Mouse (Mus musculus) R1 (cell line): ENCODE measurements around the gene Hmox2.

Source experiments
- DNase-seq: peaks from one replicate; pipeline ENCODE4 v3.0.0-alpha.2; 2018; ENCODE audit warnings: low read depth, low spot score

Gene Hmox2

DNA sequence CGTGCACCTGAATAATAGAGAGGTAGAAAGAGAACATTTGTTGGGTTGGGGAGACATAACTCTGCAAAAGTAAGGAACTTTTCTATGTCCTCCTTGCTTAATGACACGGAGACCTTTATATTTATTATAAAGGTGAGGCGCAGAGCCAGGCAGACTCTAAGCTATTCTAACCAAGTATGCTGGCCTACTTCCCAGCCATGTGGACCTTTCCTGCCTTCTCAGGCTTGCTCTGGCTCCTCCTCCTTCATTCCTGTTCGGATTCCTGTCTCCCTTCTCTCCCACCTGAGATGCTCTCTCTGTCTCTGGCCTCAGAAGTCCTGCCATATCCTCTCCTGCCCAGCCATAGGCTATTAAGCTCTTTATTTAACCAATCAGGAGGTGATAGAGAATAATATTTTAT is 895 bp upstream of the Hmox2 start:
- no peak for DNase-seq

DNA sequence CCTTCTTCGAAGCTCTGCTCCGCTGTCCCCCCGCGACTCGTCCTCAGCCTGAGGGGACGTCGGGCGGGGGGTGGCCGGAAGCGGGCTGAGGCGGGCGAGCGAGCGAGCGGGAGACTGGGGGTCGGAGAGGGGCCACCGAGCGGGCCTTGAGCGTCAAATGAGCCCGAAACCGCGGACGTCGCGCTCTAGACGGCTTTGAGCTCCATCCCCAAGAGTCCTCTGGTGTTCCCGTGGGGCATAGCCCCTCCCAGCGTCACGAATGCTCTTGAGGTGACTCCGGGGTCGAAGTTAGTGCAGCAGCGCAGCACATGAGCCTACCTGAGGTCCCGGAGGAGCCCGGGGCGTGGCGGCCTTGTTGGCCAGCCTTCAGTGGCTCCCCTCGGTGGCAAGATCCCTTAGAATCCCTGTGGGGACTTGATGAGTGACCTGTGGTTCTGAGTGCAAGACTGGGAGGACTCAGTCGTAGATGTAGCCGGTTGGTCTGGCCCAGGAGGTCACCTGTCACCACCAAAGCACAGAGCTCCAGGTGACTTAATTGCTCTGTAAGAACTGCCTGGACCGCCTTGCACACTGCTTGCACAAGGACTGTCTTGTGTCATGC is 467 bp downstream of the Hmox2 start:
- DNase-seq, result peak; percentile 58

DNA sequence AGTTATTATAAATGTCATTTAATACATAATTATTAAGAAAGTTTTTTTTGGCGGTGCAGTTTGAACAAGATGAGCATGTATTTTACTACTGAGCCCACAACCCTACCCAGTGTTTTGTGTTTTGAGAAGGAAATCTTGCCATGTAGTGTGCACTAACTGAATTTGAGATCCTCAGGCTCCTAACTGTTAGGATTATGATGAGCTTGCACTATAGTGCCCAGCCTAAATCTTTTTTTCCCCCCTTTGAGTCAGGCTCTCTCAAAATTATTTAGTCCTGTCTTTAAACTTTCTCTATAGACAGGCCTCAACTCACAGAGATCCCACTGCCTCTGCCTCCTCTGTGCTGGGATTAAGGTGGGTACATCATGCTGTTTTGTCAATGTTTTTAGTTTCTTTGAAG is 1.4 kb downstream of the Hmox2 start:
- DNase-seq, result no peak

DNA sequence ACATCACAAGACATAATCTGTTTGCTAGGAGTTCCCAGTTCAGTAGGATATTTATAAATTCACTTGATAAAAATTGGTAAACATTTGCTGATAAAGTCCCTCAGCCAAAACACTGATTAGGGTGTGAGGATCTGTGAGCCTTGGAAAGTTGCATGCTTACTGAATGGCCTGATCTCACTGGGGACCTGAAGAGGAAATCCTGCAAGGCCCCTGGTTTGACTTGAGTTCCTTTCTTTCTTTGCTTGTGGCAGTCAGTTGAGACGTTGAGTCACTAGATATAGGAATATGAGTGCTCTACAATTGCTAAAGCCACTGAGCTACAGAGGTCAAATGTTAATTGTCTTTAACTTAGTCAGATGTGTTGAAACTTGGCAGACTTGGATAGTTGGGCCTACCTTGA is 1.8 kb downstream of the Hmox2 start:
- no peak for DNase-seq

DNA sequence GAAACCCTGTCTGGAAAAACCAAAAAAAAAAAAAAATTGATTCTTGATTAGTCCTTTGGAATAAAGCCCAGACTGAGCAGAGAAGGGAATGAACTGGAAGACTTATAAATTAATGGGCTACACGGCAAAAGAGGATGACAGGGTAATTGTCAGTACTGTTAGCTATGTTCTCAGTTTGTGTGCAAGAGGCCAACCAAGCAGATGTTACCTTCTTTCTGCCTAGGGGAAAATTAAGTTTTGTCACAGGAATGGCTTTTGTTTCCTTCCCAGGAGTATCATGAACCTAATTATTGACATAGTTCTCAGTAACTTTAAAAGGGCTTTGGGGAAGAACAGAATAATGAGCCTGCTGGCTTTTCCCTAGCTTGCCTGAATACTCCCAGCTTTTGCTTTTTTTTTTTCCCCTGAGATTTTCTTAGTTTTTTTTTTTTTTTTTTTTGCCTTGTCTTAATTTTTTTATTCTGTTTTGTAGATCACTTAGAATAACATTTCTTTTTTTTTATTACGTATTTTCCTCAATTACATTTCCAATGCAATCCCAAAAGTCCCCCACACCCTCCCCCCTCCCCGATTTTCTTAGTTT is 4.7 kb downstream of the Hmox2 start:
- no peak for DNase-seq

DNA sequence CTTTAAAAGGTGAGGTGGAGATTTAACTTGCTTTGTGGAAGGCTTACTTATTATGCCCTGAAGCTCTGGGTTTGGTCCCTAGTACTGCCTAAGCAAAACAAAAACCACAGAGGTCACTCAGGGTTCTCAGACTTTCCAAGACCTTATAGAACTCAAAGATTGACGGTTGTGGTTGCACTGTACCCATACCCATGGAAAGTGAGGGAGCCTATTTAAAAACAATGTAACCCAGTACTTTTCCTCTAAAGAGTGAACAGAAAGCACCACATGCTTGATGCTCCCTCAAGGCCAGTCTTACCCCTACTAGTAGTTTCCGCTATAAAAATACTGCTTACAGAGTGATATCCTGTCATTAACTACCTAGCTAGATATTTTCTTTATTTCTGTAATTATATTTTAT is 10.1 kb downstream of the Hmox2 start:
- no peak for DNase-seq

DNA sequence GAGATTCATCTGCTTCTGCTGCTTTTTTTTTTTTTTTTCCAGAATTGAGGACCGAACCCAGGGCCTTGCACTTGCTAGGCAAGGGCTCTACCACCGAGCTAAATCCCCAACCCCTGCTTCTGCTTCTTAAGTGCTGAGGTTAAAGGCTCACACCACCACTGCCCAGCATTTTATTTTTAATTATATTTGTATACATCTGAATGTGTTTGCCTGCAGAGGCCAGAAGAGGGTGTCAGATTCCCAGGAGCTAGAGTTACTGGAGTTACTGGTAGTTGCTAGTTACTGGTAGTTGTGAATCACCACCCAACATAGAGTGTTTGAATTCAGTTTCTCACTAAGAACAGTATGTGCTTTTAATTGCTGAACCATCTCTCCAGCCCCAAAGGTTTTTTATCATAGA is 13.8 kb downstream of the Hmox2 start:
- no peak for DNase-seq

DNA sequence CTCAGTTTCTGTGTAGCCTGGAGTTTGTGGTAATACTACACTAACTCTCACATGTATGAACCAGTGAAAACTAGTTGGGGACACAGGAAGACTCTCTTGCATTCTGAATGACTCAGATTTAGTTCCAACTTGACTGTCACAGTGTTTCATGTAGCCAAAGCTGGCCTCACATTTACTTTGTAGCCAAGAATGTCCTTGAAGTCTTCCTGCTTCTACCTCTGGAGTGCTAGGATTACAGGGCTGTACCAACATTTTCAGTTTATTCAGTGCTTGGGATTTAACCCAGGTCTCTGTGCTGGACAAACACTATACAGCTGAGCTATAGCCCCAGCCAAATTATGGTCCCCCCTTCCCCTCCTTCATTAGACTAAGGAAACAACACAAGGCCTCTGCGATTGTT is 16.0 kb downstream of the Hmox2 start:
- no peak for DNase-seq

DNA sequence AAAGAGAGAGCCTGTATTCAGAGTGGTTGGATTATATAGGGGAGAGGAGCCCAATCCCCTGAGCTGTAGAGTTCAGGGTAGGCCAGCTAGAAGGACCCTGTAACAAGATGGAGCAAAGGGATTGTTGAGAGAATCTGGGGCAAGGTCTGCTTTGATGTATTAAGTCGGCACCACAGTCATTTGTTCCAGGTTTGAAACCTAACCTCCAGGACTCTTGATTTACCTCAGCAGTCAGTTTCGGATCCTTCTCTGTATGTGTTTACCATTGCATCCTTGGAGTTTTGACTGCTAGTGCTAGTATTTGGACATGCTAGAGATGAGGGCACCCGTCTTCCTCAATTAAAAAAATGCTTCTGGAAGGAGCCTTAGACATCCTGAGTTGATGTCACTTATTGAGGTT is 26.0 kb downstream of the Hmox2 start:
- DNase-seq, result no peak

DNA sequence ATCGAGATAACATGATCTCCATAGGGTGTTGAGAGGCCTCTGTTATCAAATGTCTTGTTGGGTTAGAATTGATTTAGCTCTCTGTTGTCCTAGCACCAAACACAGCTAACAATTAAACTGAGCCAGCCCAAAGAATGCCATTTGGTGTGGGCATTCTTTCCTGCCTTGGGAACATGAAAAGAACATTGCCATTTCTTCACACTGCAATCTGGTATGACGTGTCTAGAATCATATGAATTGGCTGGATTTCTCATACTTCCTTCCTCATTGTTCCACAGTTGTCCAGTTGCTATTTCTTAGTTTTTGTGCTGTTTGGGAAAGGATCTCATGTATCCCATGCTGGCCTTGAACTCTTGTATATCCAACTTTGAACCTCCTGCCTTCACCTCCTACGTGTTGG is 27.9 kb downstream of the Hmox2 start:
- no peak for DNase-seq

DNA sequence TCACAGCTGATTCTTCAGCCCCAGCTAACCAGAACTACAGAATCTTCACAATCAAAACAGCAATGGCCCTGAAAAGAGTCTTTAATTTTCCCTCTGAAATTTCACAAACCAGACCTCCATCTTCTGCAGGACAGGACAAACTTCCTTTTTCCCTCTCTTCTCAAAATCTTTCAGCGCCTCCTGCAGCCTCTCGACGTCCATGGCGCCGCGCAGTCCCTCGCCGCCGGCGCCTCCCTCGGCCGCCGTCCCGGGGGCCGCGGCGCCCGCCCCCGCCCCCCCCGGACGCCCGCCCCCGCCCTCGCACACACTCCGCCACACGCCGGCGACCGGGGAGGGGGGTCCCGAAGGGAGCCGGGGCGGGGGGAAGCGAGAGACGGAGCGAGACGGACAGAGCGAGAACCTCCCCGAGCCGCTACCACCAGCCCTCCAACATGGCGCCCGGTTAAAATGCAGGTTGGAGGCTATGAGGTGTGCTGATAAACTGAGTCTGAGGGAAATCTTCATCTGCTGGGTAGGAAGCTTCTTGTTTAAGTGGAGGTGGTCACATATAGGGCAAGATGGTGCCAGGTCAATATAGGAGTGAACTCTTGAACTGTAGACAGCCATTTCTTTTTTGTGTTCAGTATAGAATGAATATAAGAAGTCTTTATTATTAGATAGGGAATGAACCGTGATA is 30.6 kb downstream of the Hmox2 start:
- peak; percentile 45 for DNase-seq

DNA sequence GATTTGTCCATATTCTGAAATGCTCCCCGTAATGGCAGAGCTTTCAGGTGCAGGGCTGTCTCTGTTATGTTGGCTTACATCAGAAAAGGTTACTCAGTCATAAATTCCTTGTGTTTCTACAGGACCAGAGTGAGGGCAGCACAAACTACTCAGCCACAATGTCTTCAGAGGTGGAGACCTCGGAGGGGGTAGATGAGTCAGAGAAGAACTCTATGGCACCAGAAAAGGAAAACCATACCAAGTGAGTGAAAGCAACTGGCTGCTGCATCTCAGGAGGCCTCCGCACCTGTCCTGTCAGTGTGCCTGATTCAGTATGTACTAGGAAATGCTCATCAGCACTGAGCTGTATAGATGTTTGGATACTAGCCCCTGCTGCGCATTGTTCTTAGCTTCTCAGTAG is 36.3 kb downstream of the Hmox2 start:
- DNase-seq, result no peak

DNA sequence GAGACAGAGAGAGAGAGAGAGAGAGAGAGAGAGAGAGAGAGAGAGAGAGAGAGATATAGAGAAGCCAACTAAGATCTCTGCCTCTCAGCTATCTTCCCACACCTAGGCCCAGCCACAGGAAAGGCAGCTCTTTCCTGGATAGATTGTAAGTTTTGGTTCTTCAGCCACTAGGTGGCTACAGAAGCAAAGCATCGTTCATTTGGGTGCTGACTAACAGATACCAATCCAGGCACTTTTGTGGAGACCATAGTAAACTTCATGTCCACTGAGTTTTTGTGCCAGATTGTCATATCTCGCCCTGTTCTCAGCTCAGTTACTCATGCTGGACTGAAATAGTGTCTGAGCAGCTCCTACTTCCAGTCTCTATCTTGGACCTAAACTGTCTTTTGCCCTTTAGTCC is 37.1 kb downstream of the Hmox2 start:
- DNase-seq, result peak; percentile 67

DNA sequence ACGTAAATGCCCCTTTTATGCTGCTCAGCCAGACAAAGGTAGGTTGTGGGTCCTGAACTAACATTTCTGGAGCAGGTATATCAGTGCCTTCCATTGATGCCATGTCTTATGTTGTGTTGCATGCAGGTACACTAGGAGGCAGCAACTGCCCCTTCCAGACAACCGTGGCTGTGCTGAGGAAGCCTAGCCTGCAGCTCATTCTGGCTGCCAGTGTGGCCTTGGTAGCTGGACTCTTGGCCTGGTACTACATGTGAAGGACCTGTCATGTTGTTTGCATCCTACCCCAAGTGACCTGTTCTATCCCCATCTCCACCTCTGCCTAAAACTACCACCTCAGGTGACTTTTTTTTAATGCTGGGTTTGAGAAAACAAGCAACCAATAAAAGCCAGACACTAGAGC is 39.7 kb downstream of the Hmox2 start:
- DNase-seq, result no peak

DNA sequence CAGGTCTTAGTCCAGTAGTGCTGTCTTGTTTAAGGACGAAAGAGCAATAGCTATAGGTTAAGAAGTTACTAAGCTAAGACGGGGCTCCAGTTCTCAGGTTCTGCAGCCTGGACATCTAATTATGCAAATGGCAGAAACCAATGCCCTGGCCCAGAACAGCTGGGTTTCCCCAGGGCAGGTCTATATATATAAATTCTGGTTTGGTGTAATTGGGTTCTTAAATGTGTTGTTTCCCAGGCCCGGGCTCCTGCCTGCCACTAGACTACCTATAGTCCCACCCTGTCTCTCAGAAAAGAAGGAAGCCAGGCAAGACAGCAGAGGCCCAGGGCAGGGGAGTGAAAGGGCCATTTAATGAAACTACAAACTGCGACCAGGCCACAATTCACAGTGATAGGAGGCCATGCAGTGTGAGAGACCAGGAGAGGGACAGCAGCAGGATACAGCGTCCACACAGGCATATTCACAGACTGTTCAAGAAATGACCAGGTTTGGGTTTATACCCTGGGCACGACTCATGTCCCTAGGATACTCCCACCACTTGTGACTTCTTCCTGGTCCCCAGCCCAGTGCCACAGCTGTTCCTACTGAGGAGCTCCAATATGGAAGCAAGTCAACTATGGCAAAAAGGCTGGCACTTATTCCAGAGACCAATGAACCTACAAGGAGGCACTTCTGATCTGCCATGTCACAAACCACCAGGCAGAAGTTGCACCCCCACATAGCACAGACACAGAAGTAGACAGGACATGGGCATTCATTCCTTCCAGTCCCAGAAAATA is 41.0 kb downstream of the Hmox2 start:
- DNase-seq, result no peak

DNA sequence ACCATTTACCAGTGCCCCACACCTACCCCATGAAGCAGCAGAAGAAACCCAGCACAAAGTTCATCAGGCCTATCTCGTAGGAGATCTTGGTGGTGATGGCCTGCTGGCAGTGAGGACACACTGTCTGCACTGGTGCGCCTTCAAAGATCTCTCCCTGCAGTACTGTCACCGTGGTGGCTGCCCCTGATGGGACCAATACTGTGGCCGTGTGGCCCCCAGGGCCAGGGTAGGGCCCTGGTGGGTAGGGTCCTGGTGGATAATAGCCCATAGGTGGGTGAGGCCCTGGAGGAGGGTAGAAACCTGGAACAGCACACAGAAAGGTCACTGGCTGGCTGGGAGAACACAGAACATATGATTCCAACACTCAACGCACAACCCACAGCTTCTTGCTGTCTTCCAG is 42.6 kb downstream of the Hmox2 start:
- DNase-seq, result no peak

DNA sequence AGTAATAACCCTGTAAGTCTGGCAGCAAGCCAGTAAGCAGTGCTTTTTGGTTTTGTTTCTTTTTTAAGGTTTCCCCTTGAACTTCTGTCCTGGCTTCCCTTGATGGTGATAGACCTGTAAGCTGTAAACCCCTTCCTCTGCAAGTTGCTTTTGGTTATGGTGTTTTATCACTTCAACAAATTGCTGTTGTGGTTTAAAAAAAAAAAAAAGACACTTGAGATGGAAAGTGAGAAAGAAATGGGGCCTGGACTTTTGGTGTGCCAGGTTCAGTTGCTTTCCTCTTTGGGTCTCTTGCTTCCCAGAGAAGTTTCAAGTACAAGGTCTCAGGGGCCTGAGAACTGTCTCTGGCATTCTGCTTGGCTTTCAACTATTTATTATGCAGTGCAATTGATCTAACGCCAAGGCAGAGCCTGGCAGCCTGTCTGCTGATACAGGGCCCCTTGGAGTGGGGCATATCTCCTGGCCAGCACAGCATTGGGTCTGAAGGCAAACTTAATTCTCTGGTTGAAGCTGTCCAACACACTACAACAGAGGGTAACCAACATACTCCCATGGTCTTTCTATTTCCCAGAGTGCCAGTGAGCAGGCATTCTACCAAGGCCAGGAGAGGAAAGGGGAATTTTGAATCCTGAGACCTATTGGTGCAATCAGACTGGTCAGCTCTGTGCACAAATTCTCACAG is 47.3 kb downstream of the Hmox2 start:
- DNase-seq, result no peak

DNA sequence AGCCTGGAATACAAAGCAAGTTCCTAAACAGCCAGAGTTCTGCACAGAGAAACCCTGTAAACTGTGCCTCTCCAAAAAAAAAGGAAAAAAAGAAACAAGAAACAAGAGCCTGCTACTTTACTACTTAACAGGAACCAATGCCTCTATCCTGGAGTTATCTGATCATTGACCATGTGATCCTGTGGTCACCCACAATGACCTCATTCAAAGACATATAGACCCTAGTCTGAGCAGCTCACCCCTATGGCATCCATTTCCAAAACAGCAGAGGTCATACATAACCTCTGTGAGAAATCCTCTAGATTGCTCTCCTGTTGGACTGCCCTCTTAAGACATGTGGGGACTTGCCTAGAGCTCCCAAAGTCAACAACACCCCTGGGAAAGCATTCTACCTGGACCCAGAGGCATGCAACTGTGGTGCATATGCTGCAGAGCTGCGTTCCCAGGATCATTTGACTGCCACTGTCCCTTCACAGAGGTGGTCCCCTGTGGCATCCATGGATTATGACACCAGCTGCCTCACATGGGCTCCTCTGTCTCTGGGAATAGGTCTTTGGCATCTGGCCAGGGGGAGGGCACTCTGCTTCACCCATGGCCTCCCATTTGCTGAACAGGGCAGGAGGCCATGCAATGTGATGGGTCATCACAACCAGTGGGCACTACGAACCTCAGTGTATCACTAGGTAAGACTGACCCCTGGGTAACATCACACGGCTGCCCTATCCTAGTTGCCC is 51.2 kb downstream of the Hmox2 start:
- no peak for DNase-seq

DNA sequence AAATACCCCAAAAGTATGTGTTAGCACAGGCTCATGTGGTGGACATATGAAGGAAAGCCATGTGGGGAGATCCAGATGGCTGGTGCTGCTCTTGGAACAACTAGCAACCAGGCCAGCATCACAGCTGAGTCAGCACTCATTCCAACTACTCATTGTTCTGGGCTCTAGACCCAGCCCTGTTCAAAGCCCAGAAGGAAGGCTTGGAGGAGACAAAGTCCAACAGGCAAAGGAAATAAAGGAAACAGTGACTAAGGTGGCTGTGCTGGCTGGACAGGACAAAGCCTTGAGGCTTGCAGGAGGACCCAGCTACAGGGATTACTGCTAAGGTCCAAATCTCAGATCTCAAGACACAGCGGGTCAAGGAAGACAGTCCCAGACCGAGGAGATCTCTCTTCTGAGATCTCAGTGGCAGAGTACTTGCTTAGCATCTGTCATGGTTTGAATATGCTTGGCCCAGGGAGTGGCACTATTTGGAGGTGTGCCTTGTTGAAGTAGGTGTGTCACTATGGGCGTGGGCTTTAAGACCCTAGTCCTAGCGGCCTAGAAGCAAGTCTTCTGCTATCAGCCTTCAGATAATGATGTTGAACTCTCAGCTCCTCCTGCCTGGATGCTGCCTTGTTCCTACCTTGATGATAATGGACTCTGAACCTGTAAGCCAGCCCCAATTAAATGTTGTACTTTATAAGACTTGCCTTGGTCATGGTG is 51.9 kb downstream of the Hmox2 start:
- peak; percentile 39 for DNase-seq

DNA sequence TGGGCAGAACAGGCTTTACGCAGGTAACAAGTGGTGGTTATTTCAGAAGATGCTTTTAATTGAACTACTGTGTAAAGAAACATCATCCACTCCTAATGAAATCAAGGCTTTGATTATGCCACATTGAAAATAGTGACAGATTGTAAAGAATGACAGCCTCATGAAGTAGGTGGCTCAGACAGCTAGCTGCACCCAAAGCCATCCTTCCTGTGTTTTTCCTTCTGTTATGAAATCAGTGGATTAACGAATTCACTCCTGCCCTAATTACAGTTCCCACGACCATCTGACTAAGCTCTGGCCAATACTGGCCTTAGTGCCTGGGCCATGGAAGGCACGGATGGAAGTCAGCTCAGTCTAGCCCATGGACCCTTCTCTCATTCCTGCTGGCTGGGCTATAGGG is 52.8 kb downstream of the Hmox2 start:
- no peak for DNase-seq
